Mouse (Mus musculus) cortical plate, adult 2 months (tissue): ENCODE results near the gene Tbcd.

Experiments
- CTCF ChIP-seq: fragments of 200-500 bp; IDR thresholded peaks from 2 replicates; pipeline ENCODE4 v1.5.1; 2011; ENCODE audit warnings: mild to moderate bottlenecking, control low read depth, low read length; ENCODE audit not compliant: insufficient read depth; ENCODE audit errors: extremely low read depth
- POLR2A ChIP-seq: fragments of 200-500 bp; IDR thresholded peaks from 2 replicates; pipeline ENCODE4 v1.6.1; 2011; ENCODE audit warnings: mild to moderate bottlenecking, low read length, control low read depth; ENCODE audit not compliant: insufficient read depth; ENCODE audit errors: extremely low read depth

DNA sequence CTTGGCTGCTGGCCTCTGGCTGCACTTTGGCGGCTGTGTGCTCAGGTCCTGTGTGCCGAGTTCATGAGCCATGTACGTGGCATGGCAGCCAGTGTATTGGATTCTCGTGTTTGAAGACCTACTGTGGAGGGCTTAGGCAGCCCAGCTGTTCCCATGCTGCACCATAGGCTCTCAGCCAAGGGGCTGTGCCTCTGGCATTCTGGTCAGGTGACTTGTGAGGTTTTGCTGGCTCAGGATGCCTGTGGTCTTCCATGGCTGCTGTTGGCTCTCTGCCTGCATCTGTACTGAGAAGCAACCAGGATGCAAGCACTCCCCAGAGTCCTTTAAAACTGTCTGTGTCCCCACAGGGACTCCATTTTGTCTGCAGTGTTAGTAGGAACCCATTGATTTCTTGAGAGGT is 100.4 kb downstream of the Tbcd start:
- no peak for TF ChIP-seq POLR2A
- no peak for TF ChIP-seq CTCF
